Mouse (Mus musculus): ENCODE measurements around the gene Acadvl. TPM values are rescaled to one million over a fixed set of nuclear protein-coding genes. Genes with fewer than 3 reads are reported as not detected.
"Not testable (repeated sequence)": the region's sequence is repeated elsewhere in the genome, so short reads cannot be mapped to it uniquely, and the experiment has no call there.

The Acadvl gene
- polyA plus RNA-seq, 1 experiment from 2014 or later: 73.8 TPM

GRCm38 (mm10) chr11:70016669-70017068 is 1.5 kb upstream of the Acadvl start, which contains the start of gene Dlg4:
Gene Dlg4 (plus strand): TSS chr11:70016942.
- Histone ChIP-seq H3K27me3 (replicated peaks; ENCODE audit: control insufficient read depth, insufficient read depth, low read length) (no peaks in the 10 kb centered on the region), H3K27ac (ENCODE audit: low read depth) (peak within 1 kb of the TSS; percentile 44; the same call in 1 of the 2 replicates), H3K4me1 (replicated peaks; ENCODE audit: control insufficient read depth, insufficient read depth, low read length) (peaks cover 38% of the 10 kb centered on the region), H3K4me3 (ENCODE audit: low read depth, low read length) (no peak within 1 kb of the TSS), H3K36me3 (ENCODE audit: control insufficient read depth, insufficient read depth, low read length) (peaks cover 23% of the 10 kb centered on the region), H3K9ac (ENCODE audit: low read length) (peak within 1 kb of the TSS; percentile 69; the same call in 1 of the 2 replicates), H3K4me2 (ENCODE audit: low read length) (peak within 1 kb of the TSS; percentile 56), H3K9me3 (ENCODE audit: control insufficient read depth, low read length) (no peaks in the 10 kb centered on the region)
- ATAC-seq (replicated peaks; ENCODE audit: low FRiP score, low TSS enrichment, low read depth) (no peak), DNase-seq (ENCODE audit: low spot score) (no peak)
- 83% methylated on average over 3 of the region's 3 CpGs for WGBS

DNA sequence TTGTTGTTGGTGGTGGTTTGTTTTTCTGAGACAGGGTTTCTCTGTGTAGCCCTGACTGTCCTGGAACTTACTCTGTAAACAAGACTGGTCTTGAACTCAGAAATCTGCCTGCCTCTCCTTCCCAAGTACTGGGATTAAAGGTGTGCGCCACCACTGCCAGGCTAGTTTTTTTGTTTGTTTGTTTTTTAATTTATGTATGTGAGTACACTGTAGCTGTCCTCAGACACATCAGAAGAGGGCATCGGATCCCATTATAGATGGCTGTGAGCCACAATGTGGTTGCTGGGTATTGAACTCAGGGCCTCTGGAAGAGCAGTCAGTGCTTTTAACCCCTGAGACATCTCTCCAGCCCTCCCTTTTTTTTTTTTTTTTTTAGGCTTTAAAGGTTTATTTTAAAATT is 966 bp upstream of the Acadvl start:
- Histone ChIP-seq H3K36me3 (ENCODE audit: control insufficient read depth, insufficient read depth, low read length) (peaks cover 27% of the 10 kb centered on the region), H3K4me1 (replicated peaks; ENCODE audit: control insufficient read depth, insufficient read depth, low read length) (peaks cover 37% of the 10 kb centered on the region)
- ATAC-seq (replicated peaks; ENCODE audit: low FRiP score, low TSS enrichment, low read depth); H3K9ac ChIP-seq (ENCODE audit: low read length); H3K9me3 ChIP-seq (ENCODE audit: control insufficient read depth, low read length); H3K27ac ChIP-seq (ENCODE audit: low read depth); H3K4me2 ChIP-seq (ENCODE audit: low read length); DNase-seq (ENCODE audit: low spot score); H3K27me3 ChIP-seq (replicated peaks; ENCODE audit: control insufficient read depth, insufficient read depth, low read length); H3K4me3 ChIP-seq (ENCODE audit: low read depth, low read length): not testable (repeated sequence)
- 85% methylated on average over 2 of the region's 2 CpGs for WGBS

GRCm38 (mm10) chr11:70015677-70016076 is 466 bp upstream of the Acadvl start:
- no peaks in the 10 kb centered on the region for H3K9me3 ChIP-seq (ENCODE audit: control insufficient read depth, low read length)
- 0 out of 2 replicates have a peak overlapping the region, but pooled peaks have one; percentile 55 for H3K9ac ChIP-seq (ENCODE audit: low read length)
- peak overlapping the region; percentile 52 for H3K4me3 ChIP-seq (ENCODE audit: low read depth, low read length)
- no peaks in the 10 kb centered on the region for H3K27me3 ChIP-seq (replicated peaks; ENCODE audit: control insufficient read depth, insufficient read depth, low read length)
- peak overlapping the region; percentile 68 for H3K4me2 ChIP-seq (ENCODE audit: low read length)
- no peak for ATAC-seq (replicated peaks; ENCODE audit: low FRiP score, low TSS enrichment, low read depth)
- no peak for DNase-seq (ENCODE audit: low spot score)
- peaks cover 32% of the 10 kb centered on the region for H3K36me3 ChIP-seq (ENCODE audit: control insufficient read depth, insufficient read depth, low read length)
- WGBS: 60% methylated on average over 6 of the region's 6 CpGs
- peaks cover 36% of the 10 kb centered on the region for H3K4me1 ChIP-seq (replicated peaks; ENCODE audit: control insufficient read depth, insufficient read depth, low read length)
- no peak overlapping the region for H3K27ac ChIP-seq (ENCODE audit: low read depth)

DNA sequence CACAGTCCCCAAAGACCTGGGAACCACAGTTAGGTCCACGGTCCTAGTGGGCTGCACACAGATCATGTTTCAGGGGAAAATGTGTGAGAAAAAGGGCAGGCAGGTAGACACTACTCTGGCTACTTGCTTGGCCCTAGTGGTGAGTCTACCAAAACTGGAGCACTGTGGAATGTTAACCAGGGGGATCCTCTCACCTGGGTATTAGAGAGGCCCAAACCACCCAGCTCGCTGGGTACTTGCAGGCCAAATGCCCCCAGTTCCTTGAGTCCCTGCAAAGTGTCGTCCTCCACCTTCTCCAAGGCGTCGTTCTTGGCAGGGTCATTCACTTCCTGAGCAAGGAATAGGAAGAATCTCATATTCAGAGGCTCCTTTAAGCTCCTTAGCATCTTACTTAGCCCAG is 1.2 kb downstream of the Acadvl start:
- no peak for DNase-seq (ENCODE audit: low spot score)
- Histone ChIP-seq H3K4me2 (ENCODE audit: low read length) (peak overlapping the region; percentile 68; the same call in 1 of the 2 replicates), H3K9ac (ENCODE audit: low read length) (no peak overlapping the region; the same call in 1 of the 2 replicates), H3K36me3 (ENCODE audit: control insufficient read depth, insufficient read depth, low read length) (peaks cover 49% of the 10 kb centered on the region), H3K27ac (ENCODE audit: low read depth) (no peak overlapping the region), H3K27me3 (replicated peaks; ENCODE audit: control insufficient read depth, insufficient read depth, low read length) (no peaks in the 10 kb centered on the region), H3K4me3 (ENCODE audit: low read depth, low read length) (no peak overlapping the region), H3K4me1 (replicated peaks; ENCODE audit: control insufficient read depth, insufficient read depth, low read length) (peaks cover 20% of the 10 kb centered on the region), H3K9me3 (ENCODE audit: control insufficient read depth, low read length) (no peaks in the 10 kb centered on the region)
- WGBS: 59% methylated on average over 5 of the region's 5 CpGs
- no peak for ATAC-seq (replicated peaks; ENCODE audit: low FRiP score, low TSS enrichment, low read depth)

DNA sequence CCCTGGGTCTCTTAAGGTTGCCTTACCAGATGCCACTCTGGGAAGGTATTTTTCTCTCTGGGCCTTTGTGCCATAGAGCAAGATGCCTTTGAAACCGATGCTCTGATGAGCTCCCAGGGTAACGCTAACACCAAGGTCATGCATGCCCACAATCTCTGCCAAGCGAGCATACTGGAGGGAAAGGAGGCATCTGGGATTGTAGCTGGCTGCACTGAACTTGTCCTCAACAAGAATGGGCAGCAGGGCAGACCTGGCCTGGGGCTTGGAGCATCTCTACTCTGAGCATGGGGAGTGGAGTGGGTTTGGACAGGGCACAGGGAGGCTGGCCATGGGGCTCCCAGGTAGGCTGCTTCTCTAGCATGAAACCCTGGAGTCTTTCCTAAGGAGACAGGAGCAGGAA is 1.8 kb downstream of the Acadvl start:
- Histone ChIP-seq H3K9me3 (ENCODE audit: control insufficient read depth, low read length) (no peaks in the 10 kb centered on the region), H3K27ac (ENCODE audit: low read depth) (no peak overlapping the region), H3K4me1 (replicated peaks; ENCODE audit: control insufficient read depth, insufficient read depth, low read length) (peaks cover 16% of the 10 kb centered on the region), H3K9ac (ENCODE audit: low read length) (no peak overlapping the region), H3K36me3 (ENCODE audit: control insufficient read depth, insufficient read depth, low read length) (peaks cover 55% of the 10 kb centered on the region), H3K4me2 (ENCODE audit: low read length) (no peak overlapping the region), H3K4me3 (ENCODE audit: low read depth, low read length) (no peak overlapping the region), H3K27me3 (replicated peaks; ENCODE audit: control insufficient read depth, insufficient read depth, low read length) (no peaks in the 10 kb centered on the region)
- DNase-seq (ENCODE audit: low spot score) (no peak), ATAC-seq (replicated peaks; ENCODE audit: low FRiP score, low TSS enrichment, low read depth) (no peak)
- 80% methylated on average over 3 of the region's 3 CpGs for WGBS

DNA sequence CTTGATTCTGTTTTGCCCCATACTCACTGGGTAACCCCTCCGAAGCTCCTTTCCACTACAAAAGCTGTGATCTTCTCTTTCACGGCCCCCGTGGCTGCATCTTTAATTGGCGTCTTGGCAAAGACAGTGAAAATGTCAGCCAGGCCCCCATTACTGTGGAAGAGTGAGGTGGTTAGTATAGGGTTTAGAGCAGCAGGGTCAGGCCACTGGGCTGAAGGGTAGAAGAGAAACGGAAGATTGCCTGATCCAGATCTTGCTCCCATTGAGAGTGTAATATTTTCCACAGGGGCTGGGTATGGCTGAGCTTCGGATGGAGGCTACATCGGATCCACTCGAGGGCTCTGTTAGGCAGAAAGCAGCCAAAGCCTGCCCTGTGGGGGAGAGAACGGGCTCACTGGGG is 2.3 kb downstream of the Acadvl start:
- peaks cover 13% of the 10 kb centered on the region for H3K4me1 ChIP-seq (replicated peaks; ENCODE audit: control insufficient read depth, insufficient read depth, low read length)
- DNase-seq (ENCODE audit: low spot score) (no peak), ATAC-seq (replicated peaks; ENCODE audit: low FRiP score, low TSS enrichment, low read depth) (no peak)
- H3K27me3 ChIP-seq (replicated peaks; ENCODE audit: control insufficient read depth, insufficient read depth, low read length): no peaks in the 10 kb centered on the region
- 89% methylated on average over 9 of the region's 9 CpGs for WGBS
- H3K36me3 ChIP-seq (ENCODE audit: control insufficient read depth, insufficient read depth, low read length): peaks cover 60% of the 10 kb centered on the region
- H3K9me3 ChIP-seq (ENCODE audit: control insufficient read depth, low read length): no peaks in the 10 kb centered on the region
- no peak overlapping the region for H3K4me2 ChIP-seq (ENCODE audit: low read length)
- H3K4me3 ChIP-seq (ENCODE audit: low read depth, low read length): no peak overlapping the region
- no peak overlapping the region for H3K9ac ChIP-seq (ENCODE audit: low read length)
- no peak overlapping the region for H3K27ac ChIP-seq (ENCODE audit: low read depth)

DNA sequence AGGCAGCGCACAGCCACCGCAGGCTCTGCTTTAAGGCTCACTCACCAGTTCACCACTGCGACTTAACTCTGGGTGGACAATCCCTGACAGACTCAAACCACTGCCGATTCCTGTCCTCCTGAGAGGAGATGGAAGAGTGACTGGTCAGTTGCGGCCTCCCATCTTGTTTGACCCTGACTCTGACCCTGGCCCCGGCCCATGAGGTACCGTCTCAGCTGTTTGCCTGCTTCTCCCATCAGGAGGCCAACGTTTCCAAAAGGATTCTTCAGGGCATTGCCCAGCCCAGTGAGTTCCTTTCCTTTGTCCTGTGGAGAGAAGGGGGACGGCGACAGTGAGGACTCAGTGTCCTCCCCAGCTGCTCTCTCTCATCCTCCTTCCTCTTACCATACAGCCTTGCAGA is 4.2 kb downstream of the Acadvl start:
- DNase-seq (ENCODE audit: low spot score) (no peak), ATAC-seq (replicated peaks; ENCODE audit: low FRiP score, low TSS enrichment, low read depth) (no peak)
- Histone ChIP-seq H3K36me3 (ENCODE audit: control insufficient read depth, insufficient read depth, low read length) (peaks cover 80% of the 10 kb centered on the region), H3K27me3 (replicated peaks; ENCODE audit: control insufficient read depth, insufficient read depth, low read length) (no peaks in the 10 kb centered on the region), H3K9me3 (ENCODE audit: control insufficient read depth, low read length) (no peaks in the 10 kb centered on the region), H3K4me3 (ENCODE audit: low read depth, low read length) (no peak overlapping the region), H3K4me1 (replicated peaks; ENCODE audit: control insufficient read depth, insufficient read depth, low read length) (peaks cover 6% of the 10 kb centered on the region), H3K9ac (ENCODE audit: low read length) (no peak overlapping the region), H3K27ac (ENCODE audit: low read depth) (no peak overlapping the region), H3K4me2 (ENCODE audit: low read length) (no peak overlapping the region)
- 88% methylated on average over 10 of the region's 10 CpGs for whole genome bisulfite sequencing

GRCm38 (mm10) chr11:70010548-70010947 is 4.7 kb downstream of the Acadvl start:
- Histone ChIP-seq H3K4me1 (replicated peaks; ENCODE audit: control insufficient read depth, insufficient read depth, low read length) (peaks cover 6% of the 10 kb centered on the region), H3K9me3 (ENCODE audit: control insufficient read depth, low read length) (no peaks in the 10 kb centered on the region), H3K4me2 (ENCODE audit: low read length) (no peak overlapping the region), H3K9ac (ENCODE audit: low read length) (no peak overlapping the region), H3K27ac (ENCODE audit: low read depth) (no peak overlapping the region), H3K36me3 (ENCODE audit: control insufficient read depth, insufficient read depth, low read length) (peaks cover 84% of the 10 kb centered on the region), H3K27me3 (replicated peaks; ENCODE audit: control insufficient read depth, insufficient read depth, low read length) (no peaks in the 10 kb centered on the region), H3K4me3 (ENCODE audit: low read depth, low read length) (no peak overlapping the region)
- 81% methylated on average over 12 of the region's 12 CpGs for WGBS
- ATAC-seq (replicated peaks; ENCODE audit: low FRiP score, low TSS enrichment, low read depth): no peak
- no peak for DNase-seq (ENCODE audit: low spot score)

DNA sequence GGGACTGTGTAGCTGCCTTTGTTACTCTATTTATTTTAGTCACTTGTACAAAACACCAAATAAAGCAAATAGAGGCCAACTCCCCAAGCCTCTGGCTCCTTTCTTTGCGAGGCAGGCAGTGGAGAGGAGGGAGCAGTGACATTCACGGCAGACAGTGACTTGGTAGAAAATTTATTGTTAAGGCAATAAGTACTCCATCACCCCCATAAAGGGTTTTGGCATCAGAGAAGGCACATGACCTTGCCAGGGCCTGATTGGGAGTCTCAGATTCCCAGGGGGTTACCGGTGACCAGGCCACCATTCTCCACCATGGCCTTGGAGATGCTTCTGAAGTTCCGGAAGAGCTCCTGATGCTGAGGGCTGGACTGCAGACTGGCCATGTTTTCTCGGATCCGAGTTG is 5.2 kb downstream of the Acadvl start:
- Histone ChIP-seq H3K36me3 (ENCODE audit: control insufficient read depth, insufficient read depth, low read length) (peaks cover 89% of the 10 kb centered on the region), H3K9ac (ENCODE audit: low read length) (no peak overlapping the region), H3K4me2 (ENCODE audit: low read length) (no peak overlapping the region), H3K27me3 (replicated peaks; ENCODE audit: control insufficient read depth, insufficient read depth, low read length) (no peaks in the 10 kb centered on the region), H3K4me1 (replicated peaks; ENCODE audit: control insufficient read depth, insufficient read depth, low read length) (peaks cover 6% of the 10 kb centered on the region), H3K9me3 (ENCODE audit: control insufficient read depth, low read length) (no peaks in the 10 kb centered on the region), H3K27ac (ENCODE audit: low read depth) (no peak overlapping the region), H3K4me3 (ENCODE audit: low read depth, low read length) (no peak overlapping the region)
- no peak for ATAC-seq (replicated peaks; ENCODE audit: low FRiP score, low TSS enrichment, low read depth)
- DNase-seq (ENCODE audit: low spot score): no peak
- 90% methylated on average over 6 of the region's 6 CpGs for WGBS

Measured in intestine, embryonic 14.5 days (tissue).